In genomic region chr2:32452441-32452971, GRCm38 (mm10) we compare ENCODE assay signal across 8 mouse cellular contexts. TPM values are rescaled to one million over a fixed set of nuclear protein-coding genes. Genes with fewer than 3 reads are reported as not detected.
A peak's percentile ranks its signal among the peaks of the same experiment; 100 is the strongest.
DNase-seq lines count a peak whose midpoint lies in the region; ATAC-seq and TF ChIP-seq lines count a peak whose summit lies in the region.

No protein-coding gene starts in this region.

- no peak for ATAC-seq in embryonic facial prominence, embryonic 11.5 days (replicated peaks; ENCODE audit: insufficient number of reproducible peaks, low FRiP score, low TSS enrichment, low read depth)
- no peak for ATAC-seq in intestine, embryonic 14.5 days (replicated peaks; ENCODE audit: low FRiP score, low TSS enrichment, low read depth)
- no peak for ATAC-seq in midbrain, embryonic 11.5 days (ENCODE audit: low FRiP score)

- no peaks in the 10 kb centered on the region for H3K9me3 ChIP-seq in E14TG2a.4 (ENCODE audit: low read length)
- no peaks in the 10 kb centered on the region for H3K9me3 ChIP-seq in embryonic facial prominence, embryonic 11.5 days (replicated peaks; ENCODE audit: control insufficient read depth, low read length)
- no peaks in the 10 kb centered on the region for H3K9me3 ChIP-seq in intestine, embryonic 14.5 days (ENCODE audit: control insufficient read depth, low read length)
- no peaks in the 10 kb centered on the region for H3K9me3 ChIP-seq in midbrain, embryonic 11.5 days (ENCODE audit: control insufficient read depth, low read length)

- 92% methylated on average over 16 of the region's 16 CpGs for WGBS in embryonic facial prominence, embryonic 11.5 days
- 92% methylated on average over 16 of the region's 16 CpGs for WGBS in intestine, embryonic 14.5 days
- WGBS in midbrain, embryonic 11.5 days, result 96% methylated on average over 16 of the region's 16 CpGs

- DNase-seq in kidney, adult 11 months, result peak; percentile 49
- DNase-seq in kidney, adult 9 months, result no peak
- DNase-seq in embryonic facial prominence, embryonic 11.5 days (ENCODE audit: low spot score), result no peak
- DNase-seq in intestine, embryonic 14.5 days (ENCODE audit: low spot score), result no peak
- no peak for DNase-seq in midbrain, embryonic 11.5 days (ENCODE audit: low spot score, missing footprints)
- no peak for DNase-seq in left cerebral cortex, adult 18-20 months (ENCODE audit: low spot score in 2 of 2)
- no peak for DNase-seq in layer of hippocampus, postnatal 25 days (ENCODE audit: extremely low spot score in 1 of 2, low spot score in 1 of 2)

- no peak for TF ChIP-seq CTCF in E14TG2a.4 (conservative IDR thresholded peaks at IDR 0.05; ENCODE audit: low read length)

- H3K36me3 ChIP-seq in E14TG2a.4 (ENCODE audit: insufficient read depth, low read length), result peaks cover 30% of the 10 kb centered on the region
- H3K36me3 ChIP-seq in embryonic facial prominence, embryonic 11.5 days (replicated peaks; ENCODE audit: control insufficient read depth, insufficient read depth, low read depth, low read length), result no peaks in the 10 kb centered on the region
- peaks cover 8% of the 10 kb centered on the region; the same call in 1 of the 2 replicates for H3K36me3 ChIP-seq in intestine, embryonic 14.5 days (ENCODE audit: control insufficient read depth, insufficient read depth, low read length)
- no peaks in the 10 kb centered on the region for H3K36me3 ChIP-seq in midbrain, embryonic 11.5 days (ENCODE audit: control insufficient read depth, insufficient read depth, low read length)

- H3K4me3 ChIP-seq in E14TG2a.4 (replicated peaks; ENCODE audit: low read length), result peak overlapping the region; percentile 77
- H3K4me3 ChIP-seq in embryonic facial prominence, embryonic 11.5 days (ENCODE audit: low read depth, low read length), result peak overlapping the region; percentile 22
- peak overlapping the region; percentile 83 for H3K4me3 ChIP-seq in intestine, embryonic 14.5 days (ENCODE audit: low read depth, low read length)
- peak overlapping the region; percentile 77 for H3K4me3 ChIP-seq in midbrain, embryonic 11.5 days (ENCODE audit: low read depth, low read length)

- H3K27ac ChIP-seq in embryonic facial prominence, embryonic 11.5 days (replicated peaks; ENCODE audit: low read depth, low read length), result peak overlapping the region; percentile 35; the same call in 1 of the 2 replicates
- peak overlapping the region; percentile 64 for H3K27ac ChIP-seq in intestine, embryonic 14.5 days (ENCODE audit: low read depth)
- no peak overlapping the region for H3K27ac ChIP-seq in midbrain, embryonic 11.5 days (ENCODE audit: low read depth, low read length)

- H3K9ac ChIP-seq in embryonic facial prominence, embryonic 11.5 days (replicated peaks; ENCODE audit: low read length), result peak overlapping the region; percentile 33
- H3K9ac ChIP-seq in intestine, embryonic 14.5 days (ENCODE audit: low read length), result peak overlapping the region; percentile 32; the same call in 1 of the 2 replicates
- peak overlapping the region; percentile 47 for H3K9ac ChIP-seq in midbrain, embryonic 11.5 days (ENCODE audit: low read length)

- peaks cover 15% of the 10 kb centered on the region for H3K27me3 ChIP-seq in E14TG2a.4 (ENCODE audit: insufficient read depth, low read length)
- H3K27me3 ChIP-seq in embryonic facial prominence, embryonic 11.5 days (ENCODE audit: control insufficient read depth, insufficient read depth, low read length), result no peaks in the 10 kb centered on the region
- H3K27me3 ChIP-seq in intestine, embryonic 14.5 days (replicated peaks; ENCODE audit: control insufficient read depth, insufficient read depth, low read length), result no peaks in the 10 kb centered on the region
- H3K27me3 ChIP-seq in midbrain, embryonic 11.5 days (ENCODE audit: control insufficient read depth, insufficient read depth, low read length), result no peaks in the 10 kb centered on the region

- H3K4me1 ChIP-seq in E14TG2a.4 (replicated peaks; ENCODE audit: low read depth, low read length), result peaks cover 75% of the 10 kb centered on the region
- H3K4me1 ChIP-seq in embryonic facial prominence, embryonic 11.5 days (ENCODE audit: control insufficient read depth, insufficient read depth, low read length), result no peaks in the 10 kb centered on the region
- H3K4me1 ChIP-seq in intestine, embryonic 14.5 days (replicated peaks; ENCODE audit: control insufficient read depth, insufficient read depth, low read length), result peaks cover 27% of the 10 kb centered on the region
- peaks cover 13% of the 10 kb centered on the region for H3K4me1 ChIP-seq in midbrain, embryonic 11.5 days (ENCODE audit: control insufficient read depth, insufficient read depth, low read length)

- peak overlapping the region; percentile 40 for H3K4me2 ChIP-seq in embryonic facial prominence, embryonic 11.5 days (ENCODE audit: low read depth, low read length)
- peak overlapping the region; percentile 92 for H3K4me2 ChIP-seq in intestine, embryonic 14.5 days (ENCODE audit: low read length)
- H3K4me2 ChIP-seq in midbrain, embryonic 11.5 days, result peak overlapping the region; percentile 81

RNA-seq across cellular contexts. Expression of gene Slc25a25, which starts 1.3 kb away (rescaled TPM):
- polyA plus RNA-seq in embryonic facial prominence, embryonic 11.5 days (2014; fragmentation: Nextera tagmentation; extraction: Ambion mirVana), result 20.6 and 21.7 TPM in 2 replicates
- polyA plus RNA-seq in intestine, embryonic 14.5 days (2014; fragmentation: Nextera tagmentation; extraction: Ambion mirVana), result 17.8 and 18.2 TPM in 2 replicates
- polyA plus RNA-seq in midbrain, embryonic 11.5 days (2014; fragmentation: Nextera tagmentation; extraction: Ambion mirVana), result 20.0 and 20.4 TPM in 2 replicates
- 10 to 100 TPM; 67.5 to 72.1 TPM for total RNA-seq in left cerebral cortex, adult 18-20 months (2021)
- 10 to 100 TPM; 53.5 to 55.2 TPM for total RNA-seq in layer of hippocampus, postnatal 25 days (2021)

RNA-seq across cellular contexts. Expression of gene Naif1, which starts 2.2 kb away (rescaled TPM):
- polyA plus RNA-seq in embryonic facial prominence, embryonic 11.5 days (2014; fragmentation: Nextera tagmentation; extraction: Ambion mirVana), result 5.0 and 6.0 TPM in 2 replicates
- 5.8 and 6.0 TPM in 2 replicates for polyA plus RNA-seq in intestine, embryonic 14.5 days (2014; fragmentation: Nextera tagmentation; extraction: Ambion mirVana)
- 6.3 and 6.4 TPM in 2 replicates for polyA plus RNA-seq in midbrain, embryonic 11.5 days (2014; fragmentation: Nextera tagmentation; extraction: Ambion mirVana)
- 1 to 10 TPM; 3.7 to 4.6 TPM for total RNA-seq in left cerebral cortex, adult 18-20 months (2021)
- 1 to 10 TPM; 4.1 to 4.2 TPM for total RNA-seq in layer of hippocampus, postnatal 25 days (2021)

RNA-seq across cellular contexts. Expression of gene Ptges2, which starts 56.8 kb away (rescaled TPM):
- 31.7 and 33.0 TPM in 2 replicates for polyA plus RNA-seq in embryonic facial prominence, embryonic 11.5 days (2014; fragmentation: Nextera tagmentation; extraction: Ambion mirVana)
- polyA plus RNA-seq in intestine, embryonic 14.5 days (2014; fragmentation: Nextera tagmentation; extraction: Ambion mirVana), result 36.4 and 37.0 TPM in 2 replicates
- 24.7 and 25.4 TPM in 2 replicates for polyA plus RNA-seq in midbrain, embryonic 11.5 days (2014; fragmentation: Nextera tagmentation; extraction: Ambion mirVana)
- 10 to 100 TPM; 49.5 to 51.2 TPM for total RNA-seq in left cerebral cortex, adult 18-20 months (2021)
- 10 to 100 TPM; 40.1 to 41.9 TPM for total RNA-seq in layer of hippocampus, postnatal 25 days (2021)

Comparison
In these comparisons a context has a peak if more than half of its experiments do, and no peak if none do; other contexts are left out.
1. H3K4me3 ChIP-seq: peak in every context shown above with its lines; median percentile 83 in intestine, embryonic 14.5 days; 77 in E14TG2a.4; 77 in midbrain, embryonic 11.5 days; 22 in embryonic facial prominence, embryonic 11.5 days.
2. H3K4me2 ChIP-seq: peak in every context shown above with its lines; median percentile 92 in intestine, embryonic 14.5 days; 81 in midbrain, embryonic 11.5 days; 40 in embryonic facial prominence, embryonic 11.5 days.